Mouse (Mus musculus) thymus, postnatal 0 days (tissue): ENCODE data around the gene Lonrf3. TPM values are rescaled to one million over a fixed set of nuclear protein-coding genes. Genes with fewer than 3 reads are reported as not detected.

Experiments
- DNase-seq: peaks from one replicate; pipeline ENCODE4 v3.0.0-alpha.2; 2015; ENCODE audit warnings: low spot score
- microRNA-seq: library from miRNA; unstranded; fragments of <30 nt; microRNA quantifications from one replicate; pipeline ENCODE4, GENCODE M21; 2016; ENCODE audit warnings: borderline number of aligned reads
- polyA plus RNA-seq: library from polyadenylated mRNA; unstranded; fragments of >200 nt; fragmentation: Nextera tagmentation; extraction: Ambion mirVana; gene quantifications from 2 replicates; pipeline ENCODE4 v1.2.1, GENCODE M21; 2015

Lonrf3 gene
- polyA plus RNA-seq = 0.04 and 0.20 TPM in 2 replicates

- no peak for DNase-seq
These were observed at the start of gene Lonrf3 for GRCm38 (mm10) chrX:36328271-36329039. TSS of gene Lonrf3 (plus strand) at chrX:36328353.

GRCm38 (mm10) chrX:36278750-36279149 is 49.4 kb upstream of the Lonrf3 start:
- DNase-seq = peak; percentile 3

- DNase-seq = no peak
These were observed 16.7 kb upstream of the Lonrf3 start for GRCm38 (mm10) chrX:36311420-36311819.

- DNase-seq = no peak
These were observed 480 bp upstream of the Lonrf3 start for GRCm38 (mm10) chrX:36327491-36328255.

GRCm38 (mm10) chrX:36329040-36329649 is 992 bp downstream of the Lonrf3 start:
- no peak for DNase-seq

- no peak for DNase-seq
These were observed 1.8 kb downstream of the Lonrf3 start for GRCm38 (mm10) chrX:36329849-36330411.

- DNase-seq = no peak
These were observed 24.3 kb downstream of the Lonrf3 start for GRCm38 (mm10) chrX:36352446-36352845.

- no peak for DNase-seq
These were observed 57.2 kb downstream of the Lonrf3 start for GRCm38 (mm10) chrX:36385340-36385739.

- DNase-seq = no peak
These were observed 61.8 kb downstream of the Lonrf3 start for GRCm38 (mm10) chrX:36389971-36390370.

- DNase-seq = no peak
These were observed 62.4 kb downstream of the Lonrf3 start for GRCm38 (mm10) chrX:36390503-36390902.

GRCm38 (mm10) chrX:36392672-36393071 is 64.5 kb downstream of the Lonrf3 start:
- no peak for DNase-seq

GRCm38 (mm10) chrX:36393279-36393678 is 65.1 kb downstream of the Lonrf3 start:
- DNase-seq = peak; percentile 12

GRCm38 (mm10) chrX:36400980-36401379 is 72.8 kb downstream of the Lonrf3 start, which contains the start of gene Gm6268:
TSS of gene Gm6268 (plus strand) at chrX:36401280.
- DNase-seq = no peak

GRCm38 (mm10) chrX:36402316-36402715 is 74.2 kb downstream of the Lonrf3 start:
- DNase-seq = peak; percentile 14

Small RNAs within 50 kb of the gene (microRNA-seq; reads per million reads assigned to microRNA genes)
- gene Gm44485 = not detected

Other genes starting within 250 kb of the Lonrf3 start
- gene Il13ra1, start 216.2 kb upstream of the Lonrf3 start, polyA plus RNA-seq = 13.5 and 14.8 TPM in 2 replicates
- 3.4 and 3.5 TPM in 2 replicates for gene Zcchc12, start 132.4 kb upstream of the Lonrf3 start, polyA plus RNA-seq
- gene Gm6268, start 72.9 kb downstream of the Lonrf3 start, polyA plus RNA-seq = not detected in 2 replicates
- 0.03 TPM in 1 of 2 replicates, not detected in the other for gene Gm14569, start 163.5 kb downstream of the Lonrf3 start, polyA plus RNA-seq